Mouse (Mus musculus) liver, embryonic 14.5 days (tissue): ENCODE results near the gene Cnbp.

Experiments
- CTCF ChIP-seq: IDR thresholded peaks from 2 replicates; pipeline ENCODE4 v1.5.1; 2016; ENCODE audit warnings: antibody characterized with exemption, low read depth, control low read depth
- EP300 ChIP-seq: IDR thresholded peaks from 2 replicates; pipeline ENCODE4 v1.6.1; 2016; ENCODE audit warnings: antibody characterized with exemption, low read depth

DNA sequence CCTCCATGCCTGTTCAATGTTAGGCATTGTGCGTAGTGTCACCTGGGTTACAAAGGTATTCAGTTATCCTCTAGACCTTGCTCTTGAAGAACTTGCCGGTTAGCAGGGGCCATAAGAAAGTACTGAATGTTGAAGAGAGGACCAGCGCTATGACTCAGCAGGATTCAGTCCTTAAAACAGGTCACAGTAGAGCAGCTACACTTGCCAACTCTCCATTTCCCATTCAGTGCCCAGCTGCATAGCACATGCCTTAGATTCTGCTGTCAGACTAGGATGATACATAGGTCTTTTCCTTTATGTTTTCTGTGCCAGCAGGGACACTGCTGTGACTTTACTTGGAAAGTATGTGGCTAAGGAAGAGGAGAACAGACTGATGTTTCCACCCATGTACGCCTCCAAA lies 2.5 kb upstream of the Cnbp start:
- TF ChIP-seq EP300 (no peak), CTCF (no peak)
